Mouse (Mus musculus): Measurements from ENCODE around the gene Mios. TPM values are rescaled to one million over a fixed set of nuclear protein-coding genes. Genes with fewer than 3 reads are reported as not detected.

Gene Mios
- 30.5 and 35.7 TPM in 2 replicates for total RNA-seq (2014; rRNA removed)
- polyA plus RNA-seq (2015; fragmentation: Nextera tagmentation; extraction: Ambion mirVana), result 18.2 and 22.4 TPM in 2 replicates

GRCm38 (mm10) chr6:8209047-8209865 lies at the start of gene Mios:
Mios (plus strand) TSS chr6:8209222.
- H3K4me2 ChIP-seq (ENCODE audit: low read depth), result peak within 1 kb of the TSS; percentile 57
- WGBS, result under 1% methylated on average over 74 of the region's 90 CpGs
- H3K27ac ChIP-seq (ENCODE audit: low read depth, low read length), result peak within 1 kb of the TSS; percentile 93
- peak; percentile 47 for TF ChIP-seq CTCF (IDR thresholded peaks at IDR 0.05; ENCODE audit: low read depth)
- no peaks in the 10 kb centered on the region for H3K36me3 ChIP-seq (ENCODE audit: insufficient read depth)
- no peaks in the 10 kb centered on the region for H3K27me3 ChIP-seq (ENCODE audit: insufficient read depth, low read length)
- peak within 1 kb of the TSS; percentile 94 for H3K9ac ChIP-seq
- peak; percentile 94 for DNase-seq
- H3K4me3 ChIP-seq (ENCODE audit: low read depth, low read length), result peak within 1 kb of the TSS; percentile 79
- H3K9me3 ChIP-seq (ENCODE audit: low read length), result no peaks in the 10 kb centered on the region
- H3K4me1 ChIP-seq (ENCODE audit: insufficient read depth), result peaks cover 8% of the 10 kb centered on the region; the same call in 1 of the 2 replicates
- ATAC-seq, result peak; percentile 97

- WGBS, result 45% methylated on average over 2 of the region's 2 CpGs
- ATAC-seq (no peak), DNase-seq (no peak)
- no peaks in the 10 kb centered on the region for H3K4me1 ChIP-seq (ENCODE audit: insufficient read depth)
- no peaks in the 10 kb centered on the region for H3K27me3 ChIP-seq (ENCODE audit: insufficient read depth, low read length)
- no peak overlapping the region for H3K4me3 ChIP-seq (ENCODE audit: low read depth, low read length)
- no peak overlapping the region for H3K27ac ChIP-seq (ENCODE audit: low read depth, low read length)
- no peak overlapping the region for H3K9ac ChIP-seq
- no peaks in the 10 kb centered on the region for H3K9me3 ChIP-seq (ENCODE audit: low read length)
- H3K4me2 ChIP-seq (ENCODE audit: low read depth), result no peak overlapping the region
- no peaks in the 10 kb centered on the region for H3K36me3 ChIP-seq (ENCODE audit: insufficient read depth)
- TF ChIP-seq CTCF (IDR thresholded peaks at IDR 0.05; ENCODE audit: low read depth), result no peak
Observed at GRCm38 (mm10) chr6:8160001-8160400, 49.0 kb upstream of the Mios start.

- Histone ChIP-seq H3K27me3 (ENCODE audit: insufficient read depth, low read length) (no peaks in the 10 kb centered on the region), H3K4me1 (ENCODE audit: insufficient read depth) (no peaks in the 10 kb centered on the region), H3K4me3 (ENCODE audit: low read depth, low read length) (no peak overlapping the region), H3K9ac (no peak overlapping the region), H3K4me2 (ENCODE audit: low read depth) (no peak overlapping the region), H3K27ac (ENCODE audit: low read depth, low read length) (no peak overlapping the region), H3K36me3 (ENCODE audit: insufficient read depth) (no peaks in the 10 kb centered on the region), H3K9me3 (ENCODE audit: low read length) (no peaks in the 10 kb centered on the region)
- no peak for ATAC-seq
- no peak for DNase-seq
- no peak for TF ChIP-seq CTCF (IDR thresholded peaks at IDR 0.05; ENCODE audit: low read depth)
- WGBS, result 76% methylated on average over 1 of the region's 1 CpGs
Observed at GRCm38 (mm10) chr6:8164741-8165140, 44.3 kb upstream of the Mios start.

GRCm38 (mm10) chr6:8172101-8172500 lies 36.9 kb upstream of the Mios start:
- H3K9me3 ChIP-seq (ENCODE audit: low read length), result no peaks in the 10 kb centered on the region
- TF ChIP-seq CTCF (IDR thresholded peaks at IDR 0.05; ENCODE audit: low read depth), result no peak
- DNase-seq (no peak), ATAC-seq (no peak)
- no peak overlapping the region for H3K27ac ChIP-seq (ENCODE audit: low read depth, low read length)
- H3K4me3 ChIP-seq (ENCODE audit: low read depth, low read length), result no peak overlapping the region
- H3K27me3 ChIP-seq (ENCODE audit: insufficient read depth, low read length), result no peaks in the 10 kb centered on the region
- H3K36me3 ChIP-seq (ENCODE audit: insufficient read depth), result no peaks in the 10 kb centered on the region
- no peak overlapping the region for H3K9ac ChIP-seq
- no peak overlapping the region for H3K4me2 ChIP-seq (ENCODE audit: low read depth)
- no peaks in the 10 kb centered on the region for H3K4me1 ChIP-seq (ENCODE audit: insufficient read depth)
- WGBS, result 73% methylated on average over 1 of the region's 1 CpGs

- Histone ChIP-seq H3K27me3 (ENCODE audit: insufficient read depth, low read length) (no peaks in the 10 kb centered on the region), H3K27ac (ENCODE audit: low read depth, low read length) (no peak overlapping the region), H3K4me2 (ENCODE audit: low read depth) (no peak overlapping the region), H3K4me1 (ENCODE audit: insufficient read depth) (peaks cover 7% of the 10 kb centered on the region; the same call in 1 of the 2 replicates), H3K36me3 (ENCODE audit: insufficient read depth) (no peaks in the 10 kb centered on the region), H3K9me3 (ENCODE audit: low read length) (no peaks in the 10 kb centered on the region), H3K9ac (no peak overlapping the region), H3K4me3 (ENCODE audit: low read depth, low read length) (no peak overlapping the region)
- DNase-seq, result no peak
- ATAC-seq, result peak; percentile 47; the same call in 1 of the 2 replicates
- no peak for TF ChIP-seq CTCF (IDR thresholded peaks at IDR 0.05; ENCODE audit: low read depth)
- 67% methylated on average over 2 of the region's 2 CpGs for WGBS
Observed at GRCm38 (mm10) chr6:8174062-8174461, 35.0 kb upstream of the Mios start.

- ATAC-seq, result no peak
- Histone ChIP-seq H3K27ac (ENCODE audit: low read depth, low read length) (no peak overlapping the region), H3K4me3 (ENCODE audit: low read depth, low read length) (no peak overlapping the region), H3K4me2 (ENCODE audit: low read depth) (no peak overlapping the region), H3K27me3 (ENCODE audit: insufficient read depth, low read length) (no peaks in the 10 kb centered on the region), H3K9ac (no peak overlapping the region), H3K9me3 (ENCODE audit: low read length) (no peaks in the 10 kb centered on the region), H3K4me1 (ENCODE audit: insufficient read depth) (peaks cover 7% of the 10 kb centered on the region; the same call in 1 of the 2 replicates), H3K36me3 (ENCODE audit: insufficient read depth) (no peaks in the 10 kb centered on the region)
- no peak for DNase-seq
- TF ChIP-seq CTCF (IDR thresholded peaks at IDR 0.05; ENCODE audit: low read depth), result no peak
- WGBS, result 96% methylated on average over 7 of the region's 7 CpGs
Observed at GRCm38 (mm10) chr6:8175346-8175745, 33.7 kb upstream of the Mios start.

GRCm38 (mm10) chr6:8176116-8176515 lies 32.9 kb upstream of the Mios start:
- no peak for TF ChIP-seq CTCF (IDR thresholded peaks at IDR 0.05; ENCODE audit: low read depth)
- H3K4me3 ChIP-seq (ENCODE audit: low read depth, low read length), result no peak overlapping the region
- H3K36me3 ChIP-seq (ENCODE audit: insufficient read depth), result no peaks in the 10 kb centered on the region
- DNase-seq, result no peak
- no peak overlapping the region for H3K27ac ChIP-seq (ENCODE audit: low read depth, low read length)
- no peak for ATAC-seq
- no peak overlapping the region for H3K9ac ChIP-seq
- no peaks in the 10 kb centered on the region for H3K27me3 ChIP-seq (ENCODE audit: insufficient read depth, low read length)
- 84% methylated on average over 2 of the region's 2 CpGs for whole genome bisulfite sequencing
- H3K9me3 ChIP-seq (ENCODE audit: low read length), result no peaks in the 10 kb centered on the region
- H3K4me2 ChIP-seq (ENCODE audit: low read depth), result no peak overlapping the region
- H3K4me1 ChIP-seq (ENCODE audit: insufficient read depth), result peaks cover 7% of the 10 kb centered on the region; the same call in 1 of the 2 replicates
